Mouse (Mus musculus): ENCODE data around the gene Hs3st2.

Hs3st2 gene

DNA sequence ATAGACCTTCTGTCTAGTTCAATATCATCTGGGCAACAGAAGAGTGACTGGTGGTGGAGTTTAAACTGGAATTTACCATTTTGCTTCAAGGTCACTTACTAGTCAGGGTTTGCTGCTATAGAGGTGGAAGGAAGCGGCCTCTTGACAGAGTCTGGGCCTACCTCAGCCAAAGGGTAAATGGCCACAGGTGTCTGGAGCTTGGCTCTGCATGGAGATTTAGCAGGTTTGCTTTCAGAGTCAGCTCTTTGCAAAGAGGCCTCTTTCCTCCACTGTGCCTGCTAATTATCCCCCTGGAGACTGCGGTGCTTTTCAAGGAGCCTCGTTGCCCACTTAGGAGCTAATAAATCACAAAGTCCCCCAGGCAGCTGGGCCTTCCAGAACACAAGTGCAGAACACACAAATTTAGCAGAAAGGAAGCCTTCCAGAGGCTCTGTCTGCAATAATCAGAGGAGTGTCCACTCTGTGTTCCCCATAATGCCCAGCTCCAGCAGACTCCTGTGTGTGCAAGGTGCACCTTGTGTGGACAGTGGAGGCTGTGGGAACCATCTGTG lies 99.9 kb downstream of the Hs3st2 start:
- no peak for TF ChIP-seq GATA4 (IDR thresholded peaks at IDR 0.05; ENCODE audit: insufficient replicate concordance, low read length)

DNA sequence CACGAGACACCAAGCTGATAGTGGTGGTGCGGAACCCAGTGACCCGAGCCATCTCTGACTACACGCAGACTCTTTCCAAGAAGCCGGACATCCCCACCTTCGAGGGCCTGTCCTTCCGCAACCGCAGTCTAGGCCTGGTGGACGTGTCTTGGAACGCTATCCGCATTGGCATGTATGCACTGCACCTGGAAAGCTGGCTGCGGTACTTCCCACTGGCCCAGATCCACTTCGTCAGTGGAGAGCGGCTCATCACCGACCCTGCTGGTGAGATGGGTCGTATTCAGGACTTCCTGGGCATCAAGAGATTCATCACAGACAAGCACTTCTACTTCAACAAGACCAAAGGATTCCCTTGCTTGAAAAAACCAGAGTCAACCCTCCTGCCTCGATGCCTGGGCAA lies 108.9 kb downstream of the Hs3st2 start:
- TF ChIP-seq GATA4 (IDR thresholded peaks at IDR 0.05; ENCODE audit: insufficient replicate concordance, low read length), result no peak

DNA sequence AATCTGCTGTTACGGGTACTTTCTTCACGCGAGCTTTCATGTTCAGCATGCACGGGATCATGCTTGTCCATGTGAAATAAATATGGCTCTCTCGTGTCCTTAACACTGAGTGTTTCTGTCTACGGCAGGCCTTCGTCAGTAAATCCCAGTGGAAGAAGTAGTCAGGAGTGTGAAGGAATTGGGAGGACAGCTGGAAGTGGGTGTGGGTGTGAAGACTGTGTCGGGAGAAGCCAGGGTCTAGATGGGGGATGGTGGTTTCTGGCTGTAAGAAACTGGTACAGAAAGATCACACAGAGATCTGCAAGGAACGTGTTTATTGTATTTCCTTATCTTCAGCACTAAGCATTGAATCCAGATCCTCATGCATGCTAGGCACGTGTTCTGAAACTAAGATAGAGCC lies 110.0 kb downstream of the Hs3st2 start:
- no peak for TF ChIP-seq GATA4 (IDR thresholded peaks at IDR 0.05; ENCODE audit: insufficient replicate concordance, low read length)

DNA sequence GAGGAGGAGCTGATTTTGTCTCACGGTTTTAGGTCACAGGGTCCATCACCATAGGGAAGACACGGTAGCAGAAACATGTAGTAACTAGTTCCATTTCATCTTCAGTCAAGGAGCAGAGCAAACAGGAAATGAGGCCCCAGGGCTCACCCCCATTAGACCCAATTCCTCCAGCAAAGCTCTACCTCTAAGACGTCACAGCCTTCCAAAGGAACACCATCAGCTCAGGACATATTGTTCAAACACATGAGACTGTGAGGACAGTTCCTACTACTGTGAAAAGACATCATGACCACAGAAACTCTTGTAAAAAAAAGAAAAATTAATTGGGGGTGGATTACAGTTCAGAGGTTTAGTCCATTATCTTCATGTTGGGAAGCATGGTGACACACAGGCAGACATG lies 125.1 kb downstream of the Hs3st2 start:
- TF ChIP-seq GATA4 (IDR thresholded peaks at IDR 0.05; ENCODE audit: insufficient replicate concordance, low read length), result no peak

DNA sequence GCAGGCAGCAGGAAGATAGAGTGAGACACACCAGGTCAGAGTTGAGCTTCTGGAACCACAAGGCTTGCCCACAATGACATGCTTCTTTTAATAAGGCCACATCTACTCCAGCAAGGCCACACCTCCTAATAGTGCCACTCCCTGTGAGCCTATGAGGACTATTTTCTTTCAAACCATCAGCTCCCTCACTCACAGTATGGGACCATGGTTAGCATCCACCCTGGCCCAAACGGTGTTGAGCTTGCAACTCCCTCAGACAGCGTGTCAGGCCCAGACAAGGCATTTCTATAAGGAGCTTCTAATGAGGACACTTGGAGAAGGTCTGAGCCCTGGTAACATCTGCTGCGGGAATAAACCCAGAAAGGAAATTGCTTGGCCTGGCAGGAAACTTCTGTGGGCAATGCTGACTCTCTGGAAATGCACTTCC lies 125.5 kb downstream of the Hs3st2 start:
- TF ChIP-seq GATA4 (IDR thresholded peaks at IDR 0.05; ENCODE audit: insufficient replicate concordance, low read length), result no peak

DNA sequence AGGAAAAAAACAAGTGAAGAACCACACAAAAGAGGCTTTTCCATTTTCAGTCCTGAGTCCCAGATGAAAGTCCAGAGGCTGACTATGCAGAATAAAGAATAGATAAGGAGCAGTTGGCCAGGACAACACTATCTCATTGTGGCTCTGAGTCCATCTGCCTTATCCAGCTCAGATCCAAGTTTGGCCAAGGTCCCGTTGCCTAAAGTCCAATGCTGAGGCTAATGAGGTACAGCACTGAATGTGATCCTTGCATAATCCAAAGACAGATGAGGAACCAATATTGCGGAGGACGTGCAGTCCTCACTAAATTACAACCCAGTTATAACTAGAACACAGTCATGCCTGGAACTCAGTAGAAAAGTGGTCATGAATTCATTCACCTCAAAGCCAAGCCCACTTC lies 130.5 kb downstream of the Hs3st2 start:
- no peak for TF ChIP-seq GATA4 (IDR thresholded peaks at IDR 0.05; ENCODE audit: insufficient replicate concordance, low read length)

DNA sequence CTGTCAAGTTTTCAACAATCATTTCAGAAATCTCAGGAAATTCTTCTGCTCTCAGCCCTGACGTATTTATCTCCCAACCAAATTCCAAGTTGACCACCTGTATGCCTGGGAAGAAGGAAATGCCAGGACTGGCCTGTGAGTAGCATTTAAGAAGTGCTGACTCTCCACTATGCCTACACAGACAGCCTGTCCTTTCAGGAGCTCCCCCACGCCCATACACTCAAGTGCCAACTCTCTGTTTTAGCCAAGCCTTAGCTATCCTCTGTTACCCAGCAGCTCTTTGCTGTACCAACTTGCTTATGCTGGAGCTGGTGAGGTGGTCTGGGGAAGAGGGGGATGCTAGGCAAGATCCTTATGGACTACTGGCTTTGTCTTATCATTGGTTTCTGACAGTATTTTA lies 137.4 kb downstream of the Hs3st2 start:
- TF ChIP-seq GATA4 (IDR thresholded peaks at IDR 0.05; ENCODE audit: insufficient replicate concordance, low read length), result no peak

DNA sequence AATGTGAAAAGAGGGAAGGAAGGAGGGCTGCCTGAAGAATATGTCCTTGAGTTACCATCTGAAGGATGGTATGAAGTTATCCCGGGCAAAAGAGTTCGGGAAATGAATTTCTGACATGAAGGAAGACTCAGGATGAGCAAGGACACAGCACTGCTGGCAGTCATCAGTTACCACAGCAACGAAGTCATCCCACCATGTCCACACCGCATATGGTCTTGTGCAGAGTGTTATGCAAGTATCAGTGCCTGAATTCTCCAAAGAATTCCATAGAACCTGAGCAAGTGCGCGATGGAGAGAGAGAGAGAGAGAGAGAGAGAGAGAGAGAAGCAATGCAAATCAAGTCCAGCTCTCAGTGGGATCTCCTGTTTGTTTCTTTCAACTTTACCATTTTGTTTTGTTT lies 142.0 kb downstream of the Hs3st2 start:
- TF ChIP-seq GATA4 (IDR thresholded peaks at IDR 0.05; ENCODE audit: insufficient replicate concordance, low read length), result no peak

DNA sequence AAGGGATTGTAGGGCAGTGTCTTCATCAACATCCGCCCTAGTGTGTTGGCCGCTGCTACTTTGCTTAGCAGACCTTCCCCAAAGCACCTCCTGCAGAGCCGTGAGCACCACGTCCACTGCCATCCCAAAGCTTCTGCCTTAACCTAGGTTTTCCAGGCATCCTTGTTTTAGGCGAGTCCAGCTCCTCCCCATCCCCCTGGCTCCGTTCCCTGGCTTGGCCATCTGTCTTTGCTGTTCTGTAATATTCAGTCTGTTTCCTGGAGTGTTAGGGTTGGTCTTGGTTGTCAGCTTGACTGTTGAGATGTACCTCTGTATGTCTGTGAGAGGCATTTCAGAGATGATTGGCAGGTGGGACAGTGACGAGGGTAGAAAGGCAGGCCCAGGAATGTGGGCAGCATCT lies 142.7 kb downstream of the Hs3st2 start:
- no peak for TF ChIP-seq GATA4 (IDR thresholded peaks at IDR 0.05; ENCODE audit: insufficient replicate concordance, low read length)

DNA sequence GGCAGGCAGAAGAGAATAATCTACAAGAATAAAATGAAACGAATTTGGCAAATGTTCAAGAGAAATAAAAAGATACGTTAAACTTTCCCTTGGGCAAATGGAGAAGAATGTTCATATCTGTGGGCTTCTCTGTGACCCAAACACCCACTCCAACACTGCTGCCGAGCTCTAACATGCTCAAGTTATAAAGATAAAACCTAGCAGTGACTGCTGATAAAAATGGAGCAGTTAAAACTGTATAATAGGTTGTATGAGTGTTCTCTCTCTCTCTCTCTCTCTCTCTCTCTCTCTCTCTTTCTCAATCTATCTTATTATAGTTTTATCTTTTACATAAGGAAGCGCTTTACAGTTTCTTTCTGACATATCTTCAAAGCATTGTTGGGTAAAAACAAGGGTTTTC lies 144.3 kb downstream of the Hs3st2 start:
- no peak for TF ChIP-seq GATA4 (IDR thresholded peaks at IDR 0.05; ENCODE audit: insufficient replicate concordance, low read length)

DNA sequence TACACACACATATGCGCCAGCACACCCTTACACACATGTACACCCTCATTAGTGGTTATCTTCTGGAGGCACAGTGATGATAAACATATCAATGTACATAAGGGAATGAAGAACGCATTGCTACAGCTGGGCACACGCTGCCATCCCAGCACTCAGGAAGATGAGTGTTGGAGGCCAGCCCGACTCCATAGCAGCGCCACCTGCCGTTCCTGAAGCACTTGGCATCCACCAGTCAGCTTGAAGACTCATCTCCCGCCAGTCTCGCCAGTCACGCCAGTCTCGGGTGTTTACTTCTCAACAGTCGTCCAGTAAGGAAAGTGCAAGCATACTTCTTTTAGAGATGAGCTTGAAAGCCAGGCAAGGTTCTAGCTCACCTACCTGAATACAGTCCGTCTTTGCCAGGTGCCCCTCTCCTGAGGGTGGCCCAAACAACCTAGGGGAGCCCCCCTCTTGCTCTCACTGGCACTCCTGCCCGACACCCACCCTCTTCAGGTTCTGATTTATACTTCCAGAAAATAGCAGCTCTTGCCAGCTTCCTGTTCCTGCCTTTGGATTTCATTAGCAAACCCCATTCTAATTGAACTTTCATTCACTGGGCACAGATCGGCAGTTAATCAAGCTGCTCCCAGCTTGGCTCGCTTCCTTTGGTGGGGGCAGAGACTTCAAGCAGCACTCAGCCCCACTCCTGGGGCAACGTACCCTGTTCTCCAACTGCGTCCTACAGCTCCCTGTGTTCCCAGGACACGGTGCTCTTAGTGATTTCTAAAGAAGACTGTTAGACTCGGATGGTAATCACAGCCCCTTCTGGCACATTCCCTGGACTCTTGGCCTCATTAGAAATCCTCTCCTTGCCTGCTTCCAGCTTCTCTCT lies 148.0 kb downstream of the Hs3st2 start:
- TF ChIP-seq GATA4 (IDR thresholded peaks at IDR 0.05; ENCODE audit: insufficient replicate concordance, low read length), result no peak

DNA sequence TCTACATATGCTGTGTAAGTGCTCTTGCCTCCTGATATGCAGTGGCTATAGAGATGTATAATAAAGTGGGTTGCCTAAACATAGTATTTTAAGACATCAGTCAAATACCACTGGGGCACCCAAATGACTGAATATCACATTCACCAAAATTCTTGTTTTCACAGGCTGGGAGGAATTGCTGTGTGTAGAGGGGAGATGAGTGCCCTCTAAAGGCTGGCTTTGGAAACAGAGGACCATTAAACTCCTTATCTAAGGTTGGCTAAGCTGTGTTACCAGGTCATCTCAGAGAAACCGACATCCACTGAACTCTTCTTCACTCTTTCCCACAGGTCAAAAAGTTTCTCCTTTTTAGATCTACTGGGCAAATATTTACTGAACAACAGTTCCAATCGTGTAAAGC lies 150.8 kb downstream of the Hs3st2 start:
- no peak for TF ChIP-seq GATA4 (IDR thresholded peaks at IDR 0.05; ENCODE audit: insufficient replicate concordance, low read length)

DNA sequence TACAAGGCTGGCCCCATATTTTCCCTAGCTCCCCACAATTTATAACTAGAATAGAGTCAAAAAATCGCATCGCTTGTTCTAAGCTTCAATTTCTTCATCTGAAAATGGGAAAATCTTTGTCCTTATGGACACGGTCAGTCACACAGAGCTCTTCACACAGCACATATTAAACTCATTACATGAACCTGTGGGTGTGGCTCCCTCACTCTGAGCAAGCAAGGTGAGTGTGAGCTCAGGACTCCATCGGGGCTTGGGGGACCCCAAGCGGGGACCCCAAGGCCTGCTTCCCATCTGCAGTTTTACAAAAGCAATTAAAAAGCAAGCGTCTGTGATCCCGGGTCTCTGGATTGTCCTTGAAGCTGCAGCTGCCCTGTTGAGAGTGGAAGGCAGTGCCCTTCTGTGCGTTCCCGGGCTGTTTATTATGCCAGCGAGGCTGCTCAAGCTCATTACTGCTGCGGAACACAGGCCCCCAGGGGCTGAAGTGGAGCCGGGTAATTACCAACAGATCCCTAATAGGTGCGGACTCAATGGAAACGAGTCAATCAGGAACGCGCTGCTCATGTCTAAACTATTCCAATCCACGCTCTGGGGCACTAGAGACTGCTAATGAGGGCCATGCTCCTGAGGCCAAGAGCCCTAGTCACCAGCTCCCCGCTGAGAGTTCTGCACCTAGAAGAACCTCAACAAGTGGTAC lies 157.8 kb downstream of the Hs3st2 start:
- no peak for TF ChIP-seq GATA4 (IDR thresholded peaks at IDR 0.05; ENCODE audit: insufficient replicate concordance, low read length)
